14 mouse cellular contexts compared by ENCODE assay signal in the genomic region with DNA sequence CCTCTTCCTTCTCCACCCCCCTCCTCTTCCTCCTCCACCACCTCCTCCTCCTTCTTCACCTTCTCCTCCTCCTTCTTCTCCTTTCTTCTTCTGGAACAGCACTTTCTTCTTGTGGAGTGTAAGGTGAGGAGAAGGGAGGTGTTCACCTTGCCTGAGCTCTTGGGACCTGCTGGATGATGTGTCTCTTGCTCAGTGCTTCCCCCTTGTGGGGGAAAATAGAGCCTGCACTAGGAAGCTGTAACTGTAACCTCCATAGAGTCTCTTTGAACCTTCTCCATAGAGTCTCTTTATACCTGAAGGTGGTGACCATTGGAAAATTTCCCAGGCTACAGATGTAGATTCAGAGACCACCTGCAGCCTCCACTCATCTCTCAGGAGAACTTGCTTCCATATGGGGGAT. TPM values are rescaled to one million over a fixed set of nuclear protein-coding genes. Genes with fewer than 3 reads are reported as not detected.
DNase-seq lines count a peak whose midpoint lies in the region; ATAC-seq and TF ChIP-seq lines count a peak whose summit lies in the region.
"Had no signal": no experiment of that assay in that cellular context is flagged by ENCODE, and none has a peak within 500 bp of the region (broad histone marks: within the 10 kb centered on the region; RNA-seq: fewer than 3 reads in every experiment).

No protein-coding gene starts in this region.

- no peak overlapping the region for H3K27ac ChIP-seq in heart, adult 2 months
- H3K27ac ChIP-seq in heart, embryonic 12.5 days (ENCODE audit: poor library complexity, severe bottlenecking) = no peak overlapping the region
- H3K27ac ChIP-seq in lung, postnatal 0 days (ENCODE audit: low read length) = no peak overlapping the region
- no peak overlapping the region for H3K27ac ChIP-seq in ES-Bruce4 (ENCODE audit: insufficient read depth, low read length)
- H3K27ac ChIP-seq: macrophage had no signal

- H3K36me3 ChIP-seq in heart, adult 2 months (ENCODE audit: control insufficient read depth, insufficient read depth, low read length) = no peaks in the 10 kb centered on the region
- H3K36me3 ChIP-seq in heart, embryonic 12.5 days = no peaks in the 10 kb centered on the region
- no peaks in the 10 kb centered on the region for H3K36me3 ChIP-seq in lung, postnatal 0 days (ENCODE audit: insufficient read depth, low read length)
- no peaks in the 10 kb centered on the region for H3K36me3 ChIP-seq in ES-Bruce4 (ENCODE audit: control insufficient read depth, insufficient read depth, low read length, poor library complexity, severe bottlenecking)

- ATAC-seq in heart, embryonic 12.5 days (ENCODE audit: insufficient number of reproducible peaks, low FRiP score) = no peak
- no peak for ATAC-seq in lung, postnatal 0 days
- ATAC-seq: forebrain, embryonic 14.5 days had no signal

- H3K27me3 ChIP-seq in heart, adult 2 months (ENCODE audit: control insufficient read depth, insufficient read depth, low read length) = no peaks in the 10 kb centered on the region
- no peaks in the 10 kb centered on the region for H3K27me3 ChIP-seq in heart, embryonic 12.5 days (replicated peaks)
- no peaks in the 10 kb centered on the region for H3K27me3 ChIP-seq in lung, postnatal 0 days (replicated peaks; ENCODE audit: insufficient read depth, low read length)
- H3K27me3 ChIP-seq in ES-Bruce4 (ENCODE audit: control insufficient read depth, insufficient read depth, low read length, poor library complexity, severe bottlenecking) = no peaks in the 10 kb centered on the region

- TF ChIP-seq POLR2A in heart, adult 2 months (IDR thresholded peaks at IDR 0.05; ENCODE audit: insufficient read depth, low read depth, low read length) = no peak
- TF ChIP-seq POLR2A in ES-Bruce4 (IDR thresholded peaks at IDR 0.05; ENCODE audit: insufficient read depth, low read length) = no peak

- no peak overlapping the region for H3K4me3 ChIP-seq in heart, adult 2 months
- H3K4me3 ChIP-seq in heart, embryonic 12.5 days = no peak overlapping the region
- H3K4me3 ChIP-seq in lung, postnatal 0 days (ENCODE audit: low read depth, low read length) = no peak overlapping the region
- no peak overlapping the region for H3K4me3 ChIP-seq in ES-Bruce4 (ENCODE audit: low read depth, low read length)
- H3K4me3 ChIP-seq: myocyte had no signal

- peak; percentile 52 for TF ChIP-seq CTCF in heart, adult 2 months (IDR thresholded peaks at IDR 0.05)
- TF ChIP-seq CTCF in lung, postnatal 0 days (IDR thresholded peaks at IDR 0.05) = peak; percentile 58
- TF ChIP-seq CTCF in ES-Bruce4 (IDR thresholded peaks at IDR 0.05; ENCODE audit: low read depth, low read length) = peak; percentile 48

- TF ChIP-seq EP300 in heart, adult 2 months (IDR thresholded peaks at IDR 0.05; ENCODE audit: insufficient read depth, low read depth, low read length) = no peak
- no peak for TF ChIP-seq EP300 in lung, postnatal 0 days (IDR thresholded peaks at IDR 0.05)
- no peak for TF ChIP-seq EP300 in ES-Bruce4 (IDR thresholded peaks at IDR 0.05; ENCODE audit: insufficient read depth, low read depth, low read length)

- H3K4me2 ChIP-seq in heart, embryonic 12.5 days = no peak overlapping the region
- H3K4me2 ChIP-seq in lung, postnatal 0 days (replicated peaks; ENCODE audit: low read depth, low read length) = no peak overlapping the region

- no peak for DNase-seq in heart, adult 2 months
- peak; percentile 10 for DNase-seq in lung, postnatal 0 days (ENCODE audit: low spot score)
- no peak for DNase-seq in lung, adult 18-20 months
- DNase-seq in c-Kit-positive CD71-positive TER-119-positive erythroid progenitor cells, embryonic 14.5 days (ENCODE audit: low spot score) = peak; percentile 14
- no peak for DNase-seq in cerebellum, postnatal 4 days (ENCODE audit: low spot score in 2 of 2)
- DNase-seq in urinary bladder, postnatal 10 days (ENCODE audit: low spot score) = no peak
- DNase-seq: heart, postnatal 4 days had no signal

- H3K4me1 ChIP-seq in heart, adult 2 months (ENCODE audit: control insufficient read depth, insufficient read depth, low read length) = no peaks in the 10 kb centered on the region
- no peaks in the 10 kb centered on the region for H3K4me1 ChIP-seq in heart, embryonic 12.5 days (replicated peaks)
- no peaks in the 10 kb centered on the region for H3K4me1 ChIP-seq in lung, postnatal 0 days (ENCODE audit: insufficient read depth, low read depth, low read length)
- no peaks in the 10 kb centered on the region for H3K4me1 ChIP-seq in ES-Bruce4 (ENCODE audit: control insufficient read depth, insufficient read depth, low read length)

- no peak overlapping the region for H3K9ac ChIP-seq in heart, adult 2 months (ENCODE audit: low read depth, low read length)
- H3K9ac ChIP-seq in heart, embryonic 12.5 days = no peak overlapping the region
- no peak overlapping the region for H3K9ac ChIP-seq in lung, postnatal 0 days (replicated peaks; ENCODE audit: low read depth)
- no peak overlapping the region for H3K9ac ChIP-seq in ES-Bruce4 (ENCODE audit: low read depth, poor library complexity, severe bottlenecking)

- no peaks in the 10 kb centered on the region; the same call in 1 of the 2 replicates for H3K9me3 ChIP-seq in heart, embryonic 12.5 days (replicated peaks)
- no peaks in the 10 kb centered on the region for H3K9me3 ChIP-seq in lung, postnatal 0 days (ENCODE audit: low read length)
- H3K9me3 ChIP-seq in ES-Bruce4 (replicated peaks; ENCODE audit: control insufficient read depth, insufficient read depth, low read length, poor library complexity, severe bottlenecking) = no peaks in the 10 kb centered on the region

- intact Hi-C loops in heart, adult 2 months (cut with DNase I) = no loop called here

- H3K79me2 ChIP-seq in heart, adult 2 months (replicated peaks; ENCODE audit: control insufficient read depth, insufficient read depth, low read length) = no peaks in the 10 kb centered on the region

RNA-seq across cellular contexts. Expression of gene Spaca3, which starts 59.5 kb away (rescaled TPM):
- not detected for total RNA-seq in heart, adult 2 months (2021)
- 0.29 TPM in 1 of 2 replicates, not detected in the other for polyA plus RNA-seq in heart, adult 2 months (2012; rRNA removed)
- polyA plus RNA-seq in heart, embryonic 12.5 days (2016; fragmentation: Nextera tagmentation; extraction: Ambion mirVana) = not detected in 2 replicates
- polyA plus RNA-seq in lung, postnatal 0 days (2015; fragmentation: Nextera tagmentation; extraction: Ambion mirVana) = not detected in 2 replicates
- not detected in 2 replicates for polyA plus RNA-seq in ES-Bruce4 (2011; ENCODE audit: insufficient read depth, insufficient read length, low read depth, missing spikeins)
- total RNA-seq: adrenal gland, postnatal 4 days; heart, postnatal 4 days; left cerebral cortex, postnatal 25 days had no signal
- polyA plus RNA-seq: forebrain, embryonic 14.5 days; macrophage; myocyte had no signal

Comparison
In these comparisons a context has a peak if more than half of its experiments do, and no peak if none do; other contexts are left out.
1. DNase-seq: peak in lung, postnatal 0 days (single experiment) and c-Kit-positive CD71-positive TER-119-positive erythroid progenitor cells, embryonic 14.5 days (single experiment); none in heart, adult 2 months (0 of 2), lung, adult 18-20 months (0 of 2), cerebellum, postnatal 4 days (0 of 2) and urinary bladder, postnatal 10 days (single experiment).
2. Peak in every context shown above with its lines, with median percentiles within 50 percentile points of each other: CTCF ChIP-seq.